Mouse (Mus musculus) kidney, adult 2 months (tissue): ENCODE data around the gene Rnf114.

Experiments
- CTCF ChIP-seq: fragments of 200-500 bp; conservative IDR thresholded peaks from 2 replicates; pipeline ENCODE4 v1.5.1; 2011; ENCODE audit warnings: low read depth, mild to moderate bottlenecking, control low read depth, low read length, moderate library complexity, mixed read lengths; ENCODE audit not compliant: insufficient read depth, insufficient read length
- POLR2A ChIP-seq: fragments of 200-500 bp; IDR thresholded peaks from one replicate; pipeline ENCODE4 v1.6.1; 2011; ENCODE audit warnings: low read depth, low read length, control low read depth

DNA sequence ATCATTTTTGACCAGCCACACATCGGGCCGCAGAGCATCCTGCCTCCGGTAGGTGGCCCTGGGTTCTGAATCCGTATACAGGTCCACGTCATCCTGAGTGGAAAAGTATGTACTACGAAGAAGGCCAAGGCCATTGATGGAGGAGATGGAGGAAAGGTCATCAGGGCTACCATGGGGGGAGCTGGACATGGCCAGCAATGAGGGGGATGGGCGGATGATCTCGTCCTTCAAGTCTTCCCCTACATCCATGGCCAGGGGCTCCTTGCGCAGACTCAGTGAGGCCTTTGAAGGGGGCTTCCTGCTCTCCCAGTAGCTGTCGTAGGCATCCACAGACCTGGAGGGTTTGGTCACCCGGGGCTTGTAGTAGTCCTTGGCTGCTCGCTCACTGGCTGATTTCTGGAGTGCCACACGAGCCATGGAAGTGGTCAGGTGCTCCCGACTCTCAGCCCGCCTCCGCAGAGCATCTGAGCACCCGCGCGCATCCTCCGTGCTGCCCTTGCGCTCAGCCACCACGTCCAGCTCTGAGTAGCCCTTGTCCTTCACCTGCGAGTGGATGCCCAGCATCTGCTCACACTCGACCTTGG is 8.5 kb upstream of the Rnf114 start:
- TF ChIP-seq CTCF (no peak), POLR2A (no peak)
